Mouse (Mus musculus) thymus, adult 2 months (tissue): ENCODE data around the gene Pafah1b2.

Experiments
- CTCF ChIP-seq: fragments of 200-500 bp; IDR thresholded peaks from 2 replicates; pipeline ENCODE4 v1.5.1; 2012; ENCODE audit warnings: mild to moderate bottlenecking, control low read depth, low read length, moderate library complexity, borderline replicate concordance; ENCODE audit not compliant: control insufficient read depth, poor library complexity, insufficient read depth; ENCODE audit errors: extremely low read depth
- POLR2A ChIP-seq: fragments of 200-500 bp; IDR thresholded peaks from 2 replicates; pipeline ENCODE4 v1.6.1; 2012; ENCODE audit warnings: mild to moderate bottlenecking, low read length, control low read depth, moderate library complexity; ENCODE audit not compliant: control insufficient read depth, poor library complexity, insufficient read depth; ENCODE audit errors: extremely low read depth

- TF ChIP-seq POLR2A (no peak), CTCF (no peak)
Measured at GRCm38 (mm10) chr9:45936883-45937282, 75.6 kb downstream of the Pafah1b2 start.
